Mouse (Mus musculus): ENCODE data around the gene Scnn1a.
A peak's percentile ranks its signal among the peaks of the same experiment; 100 is the strongest.
"Not testable (repeated sequence)": the region's sequence is repeated elsewhere in the genome, so short reads cannot be mapped to it uniquely, and the experiment has no call there.

Scnn1a gene

DNA sequence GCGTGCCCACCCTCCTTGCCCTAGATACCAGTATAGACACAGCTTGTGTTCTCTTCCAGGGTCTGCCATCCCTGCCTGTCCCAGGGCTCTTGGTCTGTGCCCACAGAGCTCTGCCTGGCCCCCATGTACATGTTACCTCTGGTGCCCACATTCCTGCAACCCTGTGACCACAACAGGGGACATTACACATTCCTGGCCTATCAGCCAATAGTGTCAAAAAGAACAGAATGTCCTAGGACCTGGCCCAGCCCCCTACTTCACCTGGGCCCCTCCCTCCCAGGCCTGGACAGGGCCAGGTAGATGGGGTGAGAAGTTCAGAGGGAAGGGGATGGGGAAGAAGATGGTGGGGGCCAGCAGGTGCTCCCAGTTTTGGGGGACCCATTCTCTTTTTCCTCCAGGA, at the start of gene Scnn1a:
Scnn1a (plus strand) TSS at position 337 of the 400 bp plus-strand sequence.
- DNase-seq, result no peak

DNA sequence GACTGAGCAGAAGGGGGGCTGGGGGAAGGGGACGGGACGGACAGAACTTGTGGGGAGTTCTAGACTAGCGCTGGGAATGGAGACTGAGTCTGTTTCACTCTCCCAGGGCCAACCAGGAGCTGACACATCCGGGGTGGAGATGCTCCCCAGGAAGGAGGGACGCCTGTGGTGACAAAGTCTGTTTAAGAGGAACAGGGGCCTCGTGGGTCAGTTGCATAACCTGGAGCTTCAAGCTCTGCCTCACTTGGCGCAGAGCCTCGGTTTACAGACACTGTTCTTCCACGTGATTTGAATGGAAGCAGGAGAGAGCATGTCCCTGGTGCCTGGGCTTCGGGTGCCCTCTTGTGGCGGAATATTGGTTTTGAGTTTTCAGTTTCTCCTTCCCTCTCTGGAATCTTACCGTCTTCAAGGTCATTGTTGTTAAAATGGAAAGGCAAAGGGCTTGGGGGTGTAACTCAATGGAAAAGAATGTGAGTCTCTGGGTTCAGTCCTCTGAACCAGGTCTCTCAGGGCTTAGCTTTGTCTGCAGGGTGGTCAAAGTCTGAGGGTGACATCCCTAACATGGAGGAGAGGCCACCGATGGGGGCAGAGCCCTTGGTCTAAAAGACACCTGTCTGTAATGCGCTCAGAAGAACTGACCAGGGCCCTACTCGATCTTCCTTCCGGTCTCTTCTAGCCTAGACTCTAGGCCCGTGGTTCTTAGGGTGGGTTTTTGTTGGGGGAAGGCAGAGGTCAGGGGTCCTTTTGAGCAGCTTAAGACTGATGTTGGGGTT, 48.8 kb upstream of the Scnn1a start:
- DNase-seq, result peak; percentile 95

DNA sequence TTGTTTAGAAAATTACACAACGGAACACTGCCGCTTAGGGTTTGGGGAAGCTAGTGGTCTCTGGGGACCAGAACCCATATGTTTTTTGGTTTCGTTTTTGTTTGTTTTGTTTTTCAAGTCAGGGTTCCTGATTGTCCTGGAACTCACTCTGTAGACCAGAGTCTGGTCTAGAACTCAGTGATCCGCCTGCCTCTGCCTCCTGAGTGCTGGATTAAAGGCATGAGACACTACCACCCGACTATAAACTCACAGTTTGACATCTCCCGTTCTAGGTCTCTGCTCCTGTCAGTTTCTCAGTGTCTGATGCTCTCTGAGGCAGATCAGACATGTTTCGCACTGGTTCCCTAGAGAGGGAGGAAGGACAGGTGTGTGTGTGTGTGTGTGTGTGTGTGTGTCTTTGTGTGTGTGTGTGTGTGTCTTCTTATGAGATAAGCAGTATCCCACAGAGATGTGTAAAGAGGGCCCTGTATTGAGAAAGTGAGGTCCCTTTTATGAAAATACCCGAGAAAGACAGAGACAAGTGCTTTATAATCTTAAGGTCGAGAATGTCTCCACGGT, 48.2 kb upstream of the Scnn1a start:
- DNase-seq, result no peak

DNA sequence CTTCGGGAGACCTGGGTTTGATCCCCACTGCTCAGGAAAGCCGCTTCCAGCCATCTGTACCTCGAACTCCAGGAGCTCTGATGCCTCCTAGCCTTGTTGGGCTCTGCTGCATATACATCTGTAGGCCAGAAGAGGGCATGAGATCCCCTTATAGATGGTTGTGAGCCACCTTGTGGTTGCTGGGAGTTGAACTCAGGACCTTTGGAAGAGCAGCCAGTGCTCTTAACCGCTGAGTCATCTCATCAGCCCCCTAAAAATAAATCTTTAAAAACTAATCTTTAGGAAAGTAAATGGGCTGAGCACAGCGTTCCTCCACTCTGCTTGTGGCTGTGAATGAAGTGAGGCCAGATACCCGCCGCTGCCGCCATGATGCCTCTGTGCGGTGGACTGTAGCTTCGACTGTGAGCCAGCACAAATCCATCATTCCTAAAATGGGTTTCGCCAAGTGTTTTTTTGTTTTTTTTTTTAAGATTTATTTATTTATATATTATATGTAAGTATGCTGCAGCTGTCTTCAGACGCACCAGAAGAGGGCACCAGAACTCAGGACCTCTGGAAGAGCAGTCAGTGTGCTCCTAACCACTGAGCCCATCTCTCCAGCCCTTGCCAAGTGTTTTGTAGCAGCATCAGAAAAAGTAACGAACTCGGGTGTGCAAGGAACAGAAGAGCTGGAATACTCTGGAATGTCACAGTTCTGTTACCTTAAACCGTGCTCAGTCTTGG, 45.5 kb upstream of the Scnn1a start:
- DNase-seq, result no peak

GRCm38 (mm10) chr6:125279729-125280128, 40.7 kb upstream of the Scnn1a start:
- no peak for DNase-seq

DNA sequence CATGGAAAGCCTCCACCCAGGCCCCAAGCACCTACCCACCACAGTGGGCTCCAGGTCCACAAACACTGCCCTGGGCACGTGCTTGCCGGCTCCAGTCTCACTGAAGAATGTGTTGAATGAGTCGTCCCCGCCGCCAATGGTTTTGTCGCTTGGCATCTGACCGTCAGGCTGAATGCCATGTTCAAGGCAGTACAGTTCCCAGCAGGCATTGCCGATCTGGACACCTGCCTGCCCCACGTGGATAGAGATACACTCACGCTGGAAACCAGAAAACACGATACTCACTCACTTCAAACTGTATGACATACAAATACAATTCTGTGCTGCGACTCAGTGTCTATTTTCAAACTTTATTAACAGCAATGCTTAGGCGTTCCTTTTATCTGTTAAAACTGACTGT, 37.7 kb upstream of the Scnn1a start:
- not testable (repeated sequence) for DNase-seq

DNA sequence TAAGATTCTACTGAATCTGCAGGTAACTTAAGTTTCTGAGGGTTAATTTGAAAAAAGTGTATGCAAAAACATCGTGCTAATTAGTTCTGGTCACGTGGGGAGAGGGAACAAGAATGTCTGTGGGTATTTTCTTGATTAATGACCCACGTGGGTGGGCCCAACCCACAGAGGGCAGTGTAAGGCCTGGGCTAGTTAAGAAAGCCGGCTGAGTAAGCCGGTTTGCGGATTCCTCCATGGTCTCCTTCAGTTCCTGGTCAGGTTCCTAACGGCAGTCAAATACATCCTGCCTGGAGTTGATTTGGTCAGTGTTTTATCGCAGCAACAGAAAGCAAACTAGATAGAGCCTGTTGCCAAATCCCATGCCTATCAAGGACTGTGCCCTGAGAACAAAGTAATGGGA, 36.2 kb upstream of the Scnn1a start:
- no peak for DNase-seq

- DNase-seq, result no peak
These were observed 35.7 kb upstream of the Scnn1a start for GRCm38 (mm10) chr6:125284751-125285150.

- DNase-seq, result no peak
These were observed 34.6 kb upstream of the Scnn1a start, which contains the start of gene Tuba3a for GRCm38 (mm10) chr6:125285890-125286289. Tuba3a (minus strand) TSS chr6:125286042.

- DNase-seq, result no peak
These were observed 33.5 kb upstream of the Scnn1a start for GRCm38 (mm10) chr6:125286944-125287343.

DNA sequence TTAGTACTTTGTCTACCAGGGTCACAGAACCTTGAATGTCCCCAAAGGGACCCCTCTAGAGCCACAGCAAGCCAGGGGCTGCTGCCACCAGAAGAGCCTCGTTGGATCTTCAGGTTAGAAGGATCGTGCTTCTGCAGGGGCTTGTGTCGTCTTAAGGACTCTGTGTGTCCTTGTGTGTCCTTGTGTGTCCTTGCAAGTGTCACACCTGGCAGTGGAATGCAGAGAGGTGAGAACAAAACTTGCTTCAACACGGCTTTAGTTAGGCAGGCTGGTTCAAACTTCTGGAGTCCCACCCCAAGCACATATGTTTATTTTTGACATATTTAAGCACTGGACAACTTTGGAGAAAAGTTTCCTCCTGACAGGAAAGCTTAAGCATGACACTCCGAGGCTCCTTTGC, 31.7 kb upstream of the Scnn1a start:
- DNase-seq, result no peak

- no peak for DNase-seq
These were observed 29.1 kb upstream of the Scnn1a start for GRCm38 (mm10) chr6:125291329-125291728.

GRCm38 (mm10) chr6:125292256-125292655, 28.2 kb upstream of the Scnn1a start:
- DNase-seq, result no peak

DNA sequence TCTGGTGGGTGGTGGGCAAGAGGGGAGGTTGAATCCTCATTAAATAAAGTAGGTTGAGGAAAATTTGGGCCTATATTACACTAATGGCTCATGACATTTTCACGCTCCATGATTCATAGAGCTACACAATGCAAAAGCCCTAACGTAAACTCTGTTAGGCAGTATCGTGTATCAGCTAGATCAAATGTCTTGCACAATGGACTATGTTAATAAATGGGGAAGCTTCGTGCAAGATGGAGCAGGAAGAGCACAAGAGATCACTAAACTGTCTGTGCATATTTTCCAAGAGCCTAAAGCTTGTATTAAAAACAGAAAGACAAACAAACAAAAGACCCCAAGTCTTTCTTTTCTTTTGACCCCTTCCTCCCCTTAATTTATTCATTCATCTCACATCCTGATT, 26.4 kb upstream of the Scnn1a start:
- DNase-seq, result no peak

GRCm38 (mm10) chr6:125297149-125297820, 23.2 kb upstream of the Scnn1a start:
- DNase-seq, result no peak

GRCm38 (mm10) chr6:125300982-125301381, 19.5 kb upstream of the Scnn1a start:
- no peak for DNase-seq

- DNase-seq, result no peak
These were observed 18.1 kb upstream of the Scnn1a start for GRCm38 (mm10) chr6:125302231-125302982.

- DNase-seq, result no peak
These were observed 17.2 kb upstream of the Scnn1a start for GRCm38 (mm10) chr6:125303242-125303641.

DNA sequence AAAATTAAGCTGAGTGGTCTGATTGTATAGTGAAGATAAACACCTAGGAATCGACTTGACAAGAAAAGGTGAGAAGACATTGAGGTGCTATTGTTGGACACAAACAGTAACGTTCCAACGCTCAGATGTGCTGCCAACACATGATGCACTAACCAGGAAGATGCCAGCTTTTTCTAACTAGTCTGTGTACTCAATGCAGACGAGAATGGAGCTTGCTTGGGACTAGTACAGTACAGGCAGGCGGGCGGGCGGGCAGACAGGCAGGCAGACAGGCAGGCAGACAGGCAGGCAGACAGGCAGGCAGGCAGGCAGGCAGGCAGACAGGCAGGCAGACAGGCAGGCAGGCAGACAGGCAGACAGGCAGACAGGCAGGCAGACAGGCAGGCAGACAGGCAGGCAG, 16.1 kb upstream of the Scnn1a start:
- not testable (repeated sequence) for DNase-seq

DNA sequence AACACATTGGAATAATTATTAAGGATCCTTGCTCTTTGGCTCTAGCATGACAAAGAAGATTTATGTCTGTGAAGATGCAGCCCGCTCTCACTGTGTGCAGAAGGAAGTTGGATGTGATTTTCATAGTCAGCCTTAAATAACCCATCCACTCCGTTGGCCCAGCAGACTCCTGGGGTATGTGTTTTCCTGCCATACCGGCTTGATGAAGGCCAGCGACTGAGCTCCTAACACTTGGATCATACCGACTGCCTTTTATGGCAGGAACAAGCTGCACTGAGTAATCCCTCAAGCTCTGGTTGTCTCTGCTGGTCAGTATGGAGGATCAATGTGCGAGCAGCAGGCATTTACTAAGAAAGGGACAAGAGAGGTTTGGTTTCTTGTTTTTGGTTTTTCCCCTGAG, 15.0 kb upstream of the Scnn1a start:
- no peak for DNase-seq

DNA sequence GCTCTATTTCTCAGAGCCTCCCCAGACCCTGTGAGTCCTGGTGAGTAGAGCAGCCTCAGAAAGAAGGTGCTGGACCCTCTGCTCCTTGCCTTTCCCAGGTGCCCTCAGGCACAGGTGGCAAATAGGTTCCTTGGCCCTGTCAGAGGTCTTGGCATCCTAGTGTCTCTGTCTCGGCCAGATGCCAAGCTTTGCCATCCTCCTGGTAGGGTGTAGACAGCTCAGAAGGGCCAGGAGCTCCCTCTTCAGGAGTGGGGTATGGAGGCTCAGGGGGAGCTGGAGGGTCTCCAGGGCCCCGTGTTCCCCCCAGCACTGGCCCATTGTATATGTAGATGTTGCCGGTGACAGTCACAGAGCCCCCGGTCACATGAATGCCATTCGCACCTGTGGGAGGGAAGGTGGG, 13.4 kb upstream of the Scnn1a start:
- no peak for DNase-seq

DNA sequence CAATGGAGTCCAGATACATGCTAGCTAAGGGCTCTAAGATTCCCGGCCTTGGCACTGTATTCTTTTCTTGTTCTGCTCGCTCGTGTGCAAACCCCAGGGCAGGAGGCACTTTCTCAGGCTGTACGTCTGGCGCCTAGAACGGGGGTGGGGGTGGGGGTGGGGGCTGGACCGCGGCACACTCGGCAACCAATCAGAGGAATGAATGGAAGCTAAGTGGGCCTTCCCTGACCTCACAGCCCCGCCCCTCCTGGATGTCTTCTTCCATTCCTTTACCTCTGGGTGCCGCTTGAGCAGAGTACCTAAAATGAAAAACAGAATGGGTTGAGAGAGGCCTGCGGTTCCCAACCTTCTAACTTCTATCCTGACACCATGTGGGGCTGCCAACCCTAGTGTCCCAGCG, 11.5 kb upstream of the Scnn1a start:
- no peak for DNase-seq

DNA sequence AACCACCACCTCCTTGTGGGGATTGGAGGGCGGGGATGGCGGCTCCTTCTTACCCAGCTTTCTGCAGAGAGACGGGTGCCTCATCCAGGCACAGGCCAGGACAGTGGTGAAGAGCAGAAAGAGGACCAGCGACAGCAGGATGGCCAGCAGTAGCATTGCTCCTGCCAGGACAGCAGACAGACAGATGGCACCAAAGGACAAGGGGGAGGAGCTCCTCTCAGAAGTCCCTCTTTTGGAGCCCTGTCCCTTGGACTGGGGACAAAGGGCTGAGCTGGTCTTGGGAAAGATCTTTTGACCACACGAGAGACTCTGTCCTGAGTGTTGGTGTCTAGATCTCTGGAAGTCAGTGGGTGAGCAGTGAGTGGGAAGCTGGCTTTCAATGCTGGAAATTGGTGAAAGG, 11.1 kb upstream of the Scnn1a start:
- no peak for DNase-seq

Data from cerebellum, adult 9-11 months (tissue).